Mouse (Mus musculus) testis, adult 2 months (tissue): ENCODE measurements at regions not wholly inside any gene's neighbourhood (a gene's known extent, or its start where the extent isn't known, plus 50 kb on each side); places are given as distances from the start of the nearest gene placed in this dataset.

ENCODE experiments used
- CTCF ChIP-seq: fragments of 200-500 bp; IDR thresholded peaks from 2 replicates; pipeline ENCODE4 v1.5.1; 2012; ENCODE audit warnings: low read depth, mild to moderate bottlenecking, inconsistent platforms, low read length, moderate library complexity; ENCODE audit not compliant: control insufficient read depth, insufficient read depth, insufficient replicate concordance
- POLR2A ChIP-seq: fragments of 200-500 bp; IDR thresholded peaks from 2 replicates; pipeline ENCODE4 v1.6.1; 2012; ENCODE audit warnings: low read depth, mild to moderate bottlenecking, inconsistent platforms, low read length, moderate library complexity; ENCODE audit not compliant: control insufficient read depth

DNA sequence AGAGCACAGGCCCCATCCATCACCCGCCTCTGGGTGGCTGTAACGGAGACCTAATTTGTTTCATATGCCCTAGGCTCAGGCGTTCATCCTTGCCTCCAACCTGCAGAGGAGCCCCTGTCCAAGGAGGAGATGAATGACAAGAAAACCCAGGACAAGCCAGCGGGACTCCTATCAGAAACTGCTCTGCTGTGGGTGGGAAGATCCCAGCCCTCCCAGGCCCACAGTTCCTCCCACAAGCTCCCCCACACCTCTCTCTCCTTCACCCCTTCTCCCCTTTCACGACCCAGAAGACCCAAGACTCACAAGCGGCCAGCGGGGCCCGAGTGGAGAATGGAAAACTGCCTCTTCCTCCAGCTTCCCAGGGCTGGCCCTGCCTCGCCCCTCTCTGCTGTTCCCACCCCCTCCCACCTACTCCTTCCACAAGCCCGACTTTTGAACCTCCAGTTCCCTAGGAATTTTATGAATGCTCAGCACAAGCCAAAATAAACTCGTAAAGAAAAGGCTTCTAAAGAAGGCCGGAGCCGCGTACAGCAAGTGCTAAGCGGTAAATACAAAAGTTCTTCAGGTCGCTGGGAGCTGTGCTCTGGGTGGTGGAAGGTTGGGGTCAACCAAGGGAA lies 133.1 kb upstream of the Gm12830 start:
- no peak for TF ChIP-seq CTCF
- no peak for TF ChIP-seq POLR2A
